Mouse (Mus musculus) embryonic facial prominence, embryonic 12.5 days (tissue): ENCODE results near the gene Brd2. TPM values are rescaled to one million over a fixed set of nuclear protein-coding genes. Genes with fewer than 3 reads are reported as not detected.
"Not testable (repeated sequence)": the region's sequence is repeated elsewhere in the genome, so short reads cannot be mapped to it uniquely, and the experiment has no call there.

ENCODE experiments used
- ATAC-seq: fragments of 200-750 bp; cut with Nextera tagmentation; 2 replicates; pipeline ENCODE4 v1.8.0; 2017; ENCODE audit not compliant: insufficient number of reproducible peaks, insufficient read depth, low FRiP score, low TSS enrichment
- H3K27ac ChIP-seq: fragments of 300-500 bp; sonication (generic); 2 replicates; pipeline ENCODE4 v1.5.1; 2016; ENCODE audit warnings: mild to moderate bottlenecking
- H3K27me3 ChIP-seq: fragments of 300-500 bp; sonication (generic); 2 replicates; pipeline ENCODE4 v1.6.1; 2016; ENCODE audit warnings: mild to moderate bottlenecking, moderate library complexity
- H3K36me3 ChIP-seq: fragments of 300-500 bp; sonication (generic); 2 replicates; pipeline ENCODE4 v1.6.1; 2016; ENCODE audit warnings: mild to moderate bottlenecking
- H3K4me1 ChIP-seq: fragments of 300-500 bp; sonication (generic); 2 replicates; pipeline ENCODE4 v1.6.1; 2016
- H3K4me2 ChIP-seq: fragments of 300-500 bp; sonication (generic); replicated peaks from 2 replicates; pipeline ENCODE4 v1.6.1; 2016; ENCODE audit warnings: mild to moderate bottlenecking, moderate library complexity
- H3K4me3 ChIP-seq: fragments of 300-500 bp; sonication (generic); 2 replicates; pipeline ENCODE4 v1.5.1; 2016; ENCODE audit warnings: mild to moderate bottlenecking
- H3K9ac ChIP-seq: fragments of 300-500 bp; sonication (generic); 2 replicates; pipeline ENCODE4 v1.6.1; 2016; ENCODE audit warnings: mild to moderate bottlenecking, moderate library complexity
- H3K9me3 ChIP-seq: fragments of 300-500 bp; sonication (generic); 2 replicates; pipeline ENCODE4 v1.6.1; 2016; ENCODE audit warnings: mild to moderate bottlenecking, moderate library complexity
- WGBS: fragments of 180-500 bp; shearing (Covaris S2); methylation state at CpG from one replicate; pipeline ENCODE4 v1.1.7; 2016; 5-methylcytosine and 5-hydroxymethylcytosine counted together
- polyA plus RNA-seq: library from polyadenylated mRNA; unstranded; fragments of >200 nt; fragmentation: Nextera tagmentation; extraction: Ambion mirVana; gene quantifications from 2 replicates; pipeline ENCODE4 v1.2.1, GENCODE M21; 2016

The Brd2 gene
- polyA plus RNA-seq: 119 and 131 TPM in 2 replicates

DNA sequence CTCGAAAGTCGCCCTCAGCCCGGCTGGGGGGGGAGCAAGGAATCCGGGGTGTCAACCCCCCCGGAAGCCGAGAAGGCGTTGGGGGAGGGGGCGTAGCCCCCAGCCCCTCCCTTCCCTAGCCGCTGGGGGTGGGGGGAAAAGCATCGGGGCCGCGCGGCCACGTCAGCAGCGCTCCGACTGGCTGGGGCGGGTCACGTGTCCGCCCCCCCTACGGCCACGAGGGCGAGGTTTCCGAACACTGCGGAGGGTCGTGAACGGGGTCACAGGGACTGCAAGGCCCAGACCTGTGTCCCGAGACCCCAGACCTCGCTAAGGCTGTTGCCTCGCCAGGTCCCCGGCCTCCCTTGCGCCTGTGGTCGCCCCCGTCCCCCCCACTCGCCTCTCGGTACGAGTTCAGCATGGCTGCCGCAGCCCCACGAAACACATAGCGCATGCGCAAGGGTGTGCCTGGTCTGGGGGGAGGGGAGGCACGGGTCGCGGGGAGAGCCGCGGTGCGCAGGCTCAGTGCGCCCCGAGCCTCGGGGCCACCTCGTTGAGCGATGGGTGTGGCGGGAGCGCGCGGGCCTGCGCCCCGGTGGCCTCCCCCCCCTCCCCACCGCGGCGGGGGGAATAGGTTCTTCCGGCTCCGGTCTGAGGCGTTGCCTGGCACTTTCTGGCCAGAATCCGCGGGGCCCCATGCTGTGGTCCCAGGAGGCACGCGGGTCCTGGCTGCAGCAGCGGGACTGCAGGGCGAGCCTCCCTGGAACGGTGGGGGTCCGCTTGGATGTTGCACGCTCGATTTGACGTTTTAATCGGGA lies at the start of gene Brd2:
Brd2 (minus strand) TSS at position 447 of the 797 bp plus-strand sequence.
- Histone ChIP-seq H3K27me3 (no peaks in the 10 kb centered on the region), H3K4me2 (peak within 1 kb of the TSS; percentile 94), H3K4me1 (peaks cover 14% of the 10 kb centered on the region), H3K27ac (peak within 1 kb of the TSS; percentile 100), H3K36me3 (peaks cover 12% of the 10 kb centered on the region), H3K4me3 (peak within 1 kb of the TSS; percentile 79), H3K9me3 (no peaks in the 10 kb centered on the region), H3K9ac (peak within 1 kb of the TSS; percentile 97)
- ATAC-seq: peak; percentile 16; the same call in 1 of the 2 replicates
- WGBS: 1% methylated on average over 68 of the region's 75 CpGs

DNA sequence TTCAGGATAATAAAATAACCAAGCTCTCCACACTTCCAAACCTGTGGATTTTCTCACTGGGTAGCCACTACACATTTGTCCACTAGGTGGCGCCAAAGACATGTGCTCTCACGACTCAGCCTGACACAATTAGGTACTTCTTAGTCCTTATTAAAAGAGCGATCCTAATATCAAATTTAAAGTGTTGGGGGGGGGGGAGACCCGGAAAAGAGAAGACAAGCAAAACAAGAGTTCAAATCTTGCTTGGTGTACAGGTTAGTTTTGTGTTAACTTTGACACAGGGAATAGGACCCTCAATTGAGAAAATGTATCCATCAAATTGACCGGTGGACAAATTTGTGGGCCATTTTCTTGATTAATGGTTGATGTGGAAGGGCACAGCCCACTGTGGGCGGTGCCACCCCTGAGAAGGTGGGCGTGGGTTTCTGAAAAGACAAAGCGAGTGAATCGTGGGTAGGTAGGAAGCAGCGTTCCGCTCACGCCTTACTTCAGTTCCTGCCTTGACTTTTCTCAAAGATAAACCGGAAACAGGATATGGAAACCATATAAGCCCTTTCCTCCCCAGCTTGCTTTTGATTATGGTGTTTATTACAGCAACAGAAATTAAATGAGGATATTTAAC lies 48.6 kb upstream of the Brd2 start:
- H3K9ac ChIP-seq: no peak overlapping the region
- H3K4me1 ChIP-seq: no peaks in the 10 kb centered on the region
- no peaks in the 10 kb centered on the region for H3K27me3 ChIP-seq
- no peak overlapping the region for H3K4me2 ChIP-seq
- no peak overlapping the region for H3K4me3 ChIP-seq
- no peak overlapping the region for H3K27ac ChIP-seq
- 43% methylated on average over 13 of the region's 13 CpGs for WGBS
- no peak for ATAC-seq
- H3K9me3 ChIP-seq: 0 out of 2 replicates have a peak, but pooled peaks cover 3% of the 10 kb centered on the region
- H3K36me3 ChIP-seq: no peaks in the 10 kb centered on the region

DNA sequence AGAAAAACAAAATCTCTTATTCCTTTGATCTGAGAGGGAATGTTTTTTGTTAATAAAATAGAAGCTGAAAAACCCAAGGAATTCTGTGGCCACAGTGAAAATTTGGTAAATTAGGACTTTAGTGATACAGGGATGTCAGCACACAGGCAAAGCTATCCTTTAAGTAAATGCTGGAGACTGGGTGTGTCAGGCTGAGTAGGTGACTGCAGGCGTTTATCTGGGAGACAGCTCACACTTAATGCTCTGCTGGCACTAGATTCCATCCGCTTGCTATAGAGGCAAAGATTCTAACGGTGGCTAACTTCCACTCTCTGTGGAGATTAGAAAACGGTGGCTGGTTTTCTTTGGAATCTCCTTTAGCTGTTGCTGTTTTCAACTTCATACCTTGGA lies 48.0 kb upstream of the Brd2 start:
- WGBS: 28% methylated on average over 4 of the region's 4 CpGs
- Histone ChIP-seq H3K4me1 (no peaks in the 10 kb centered on the region), H3K27me3 (no peaks in the 10 kb centered on the region), H3K9me3 (0 out of 2 replicates have a peak, but pooled peaks cover 3% of the 10 kb centered on the region), H3K4me3 (no peak overlapping the region), H3K9ac (no peak overlapping the region), H3K27ac (no peak overlapping the region), H3K4me2 (no peak overlapping the region), H3K36me3 (no peaks in the 10 kb centered on the region)
- ATAC-seq: no peak

DNA sequence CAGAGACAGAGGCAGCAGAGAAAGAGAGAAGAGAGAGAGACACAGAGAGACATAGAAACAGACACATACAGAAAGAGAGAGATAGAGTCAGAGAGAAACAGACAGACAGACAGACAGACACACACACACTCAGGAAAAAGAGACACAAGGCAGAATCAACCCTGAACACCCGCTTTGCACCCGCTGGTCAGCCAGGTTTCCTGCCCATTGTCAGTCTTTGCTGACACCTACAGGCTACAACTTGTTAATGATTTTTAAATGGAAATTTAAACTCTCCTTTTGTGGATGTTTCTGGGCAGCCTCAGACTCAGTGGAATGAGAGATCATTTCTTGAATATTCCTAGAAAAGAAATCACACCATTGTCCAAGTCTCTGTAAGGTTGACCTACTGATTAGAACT lies 46.8 kb upstream of the Brd2 start:
- 3% methylated on average over 2 of the region's 2 CpGs for WGBS
- no peak for ATAC-seq
- H3K9me3 ChIP-seq: 0 out of 2 replicates have a peak, but pooled peaks cover 3% of the 10 kb centered on the region

DNA sequence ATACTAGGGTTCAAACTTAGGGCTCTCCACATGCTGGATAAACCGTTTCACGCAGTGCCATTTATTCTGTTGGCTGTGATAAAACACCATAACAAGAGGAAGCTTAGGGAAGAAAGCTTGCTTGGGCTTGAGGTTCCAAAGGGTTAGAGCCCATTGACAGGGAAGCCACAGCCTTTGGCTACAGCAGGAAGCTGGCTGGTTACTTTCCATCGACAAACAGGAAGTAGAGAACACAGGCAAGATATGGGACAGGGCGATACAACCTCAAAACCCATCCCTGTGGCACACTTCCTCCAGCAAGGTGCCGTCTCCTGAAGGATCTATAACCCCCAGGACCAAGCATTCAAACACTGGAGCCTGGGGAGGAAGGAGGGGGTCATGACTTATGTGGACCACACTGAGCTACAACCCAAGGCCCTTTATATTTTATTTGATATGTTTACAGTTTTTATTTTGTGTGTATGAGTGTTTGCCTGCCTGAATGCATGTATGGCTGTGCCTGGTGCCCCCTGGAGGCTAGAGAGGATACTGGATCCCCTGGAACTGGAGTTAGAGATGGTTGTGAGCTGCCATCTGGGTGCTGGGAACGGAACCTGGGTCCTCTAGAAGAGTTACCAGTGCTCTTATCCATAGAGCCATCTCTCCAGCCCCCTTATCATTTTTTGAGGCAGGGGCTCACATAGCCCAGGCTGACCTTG lies 42.7 kb upstream of the Brd2 start:
- 87% methylated on average over 6 of the region's 6 CpGs for WGBS
- no peak overlapping the region for H3K9ac ChIP-seq

More for the DNA sequence above, 46.8 kb upstream of the Brd2 start:
- Histone ChIP-seq H3K4me1 (no peaks in the 10 kb centered on the region), H3K9ac (no peak overlapping the region), H3K27me3 (no peaks in the 10 kb centered on the region), H3K27ac (no peak overlapping the region), H3K4me3 (no peak overlapping the region), H3K36me3 (no peaks in the 10 kb centered on the region), H3K4me2 (no peak overlapping the region)

DNA sequence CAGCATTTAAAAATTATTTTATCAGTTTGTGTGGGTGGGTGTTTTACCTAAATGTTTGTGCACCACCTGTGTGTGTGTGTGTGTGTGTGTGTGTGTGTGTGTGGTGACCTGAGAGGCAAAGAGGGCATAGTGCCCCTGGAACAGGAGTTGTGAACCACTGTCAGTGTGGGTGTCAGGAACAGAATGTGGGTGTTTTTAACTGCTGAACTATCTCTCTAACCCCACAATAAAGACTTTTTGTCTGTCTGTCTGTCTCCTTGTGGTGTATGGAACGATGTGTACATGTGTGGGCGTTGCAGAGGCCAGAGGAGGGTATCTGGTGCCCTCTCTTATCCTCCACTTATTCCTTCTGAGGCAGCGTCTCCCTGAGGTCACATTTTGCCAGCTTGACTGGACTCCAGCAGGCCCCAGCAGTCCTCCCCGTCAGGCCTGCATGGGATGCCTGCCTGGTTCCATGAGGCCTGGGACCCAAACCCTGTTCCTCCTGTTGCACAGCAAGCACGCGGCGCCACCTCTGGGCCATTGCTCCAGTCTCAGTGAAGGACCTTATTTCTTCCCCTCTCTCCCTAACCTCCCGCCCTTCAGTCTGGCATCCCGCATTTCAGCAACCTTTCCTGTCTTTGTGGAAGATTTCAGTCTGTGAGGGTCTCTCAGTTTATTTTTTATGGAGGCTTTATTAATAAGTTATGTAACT lies 41.9 kb upstream of the Brd2 start:
- no peak for ATAC-seq
- H3K4me3 ChIP-seq: no peak overlapping the region
- H3K4me2 ChIP-seq: no peak overlapping the region
- H3K36me3 ChIP-seq: no peaks in the 10 kb centered on the region
- H3K9me3 ChIP-seq: no peaks in the 10 kb centered on the region
- no peak overlapping the region for H3K27ac ChIP-seq
- no peak overlapping the region for H3K9ac ChIP-seq
- H3K4me1 ChIP-seq: no peaks in the 10 kb centered on the region
- H3K27me3 ChIP-seq: no peaks in the 10 kb centered on the region
- 35% methylated on average over 9 of the region's 9 CpGs for WGBS

More for the DNA sequence above, 42.7 kb upstream of the Brd2 start:
- Histone ChIP-seq H3K27me3 (no peaks in the 10 kb centered on the region), H3K4me3 (no peak overlapping the region), H3K36me3 (no peaks in the 10 kb centered on the region), H3K4me2 (no peak overlapping the region), H3K27ac (no peak overlapping the region), H3K4me1 (no peaks in the 10 kb centered on the region), H3K9me3 (no peaks in the 10 kb centered on the region)
- no peak for ATAC-seq

DNA sequence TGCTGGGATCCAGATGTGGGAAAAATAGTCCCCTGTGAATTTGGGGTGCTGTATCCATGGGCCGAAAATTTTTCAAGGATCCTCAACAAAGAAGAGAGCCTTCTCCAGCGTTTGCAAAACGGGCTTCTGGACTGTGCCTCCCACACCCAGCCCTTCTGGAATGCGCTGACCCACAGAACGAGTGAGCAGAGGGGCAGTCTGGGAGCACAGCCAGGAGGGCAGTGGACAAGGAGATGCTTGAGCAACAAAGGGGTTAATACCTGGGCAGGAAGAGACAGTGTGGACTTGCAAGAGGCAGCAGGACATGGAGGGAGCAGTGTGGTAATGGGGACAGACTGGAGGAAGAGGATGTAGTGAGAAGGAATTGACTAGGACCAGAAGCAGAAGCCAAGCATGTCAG lies 33.1 kb upstream of the Brd2 start:
- no peak for ATAC-seq
- 53% methylated on average over 5 of the region's 5 CpGs for WGBS
- H3K27me3 ChIP-seq: no peaks in the 10 kb centered on the region; the same call in 1 of the 2 replicates
- no peak overlapping the region for H3K9ac ChIP-seq
- H3K9me3 ChIP-seq: no peaks in the 10 kb centered on the region
- no peak overlapping the region for H3K27ac ChIP-seq
- no peak overlapping the region for H3K4me3 ChIP-seq
- no peaks in the 10 kb centered on the region for H3K36me3 ChIP-seq
- H3K4me1 ChIP-seq: no peaks in the 10 kb centered on the region
- no peak overlapping the region for H3K4me2 ChIP-seq

DNA sequence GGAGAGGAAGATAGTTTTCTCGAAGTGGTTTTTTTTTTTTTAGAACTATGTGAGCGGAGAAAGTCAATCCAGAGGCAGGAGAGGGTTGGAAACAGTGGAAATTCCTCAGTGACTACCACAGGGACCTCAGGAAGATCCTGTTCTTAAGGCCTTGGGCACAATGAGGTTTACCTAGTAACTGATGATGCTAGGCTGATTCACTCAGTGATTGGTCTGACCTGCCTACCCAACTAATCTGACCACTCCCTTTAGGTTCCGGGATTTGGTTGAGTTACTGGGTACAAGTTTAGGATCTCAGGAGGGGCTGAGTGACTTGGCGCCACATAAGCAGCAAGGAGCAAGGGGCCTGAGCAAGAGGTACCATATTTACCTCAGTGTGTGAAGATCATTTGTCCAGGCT lies 30.5 kb upstream of the Brd2 start, which contains the start of gene H2-DMb1:
H2-DMb1 (plus strand) TSS at position 150 of the 400 bp plus-strand sequence.
- no peak for ATAC-seq
- no peak within 1 kb of the TSS for H3K4me2 ChIP-seq
- no peak within 1 kb of the TSS for H3K27ac ChIP-seq
- no peaks in the 10 kb centered on the region; the same call in 1 of the 2 replicates for H3K27me3 ChIP-seq
- H3K9me3 ChIP-seq: no peaks in the 10 kb centered on the region
- no peaks in the 10 kb centered on the region for H3K4me1 ChIP-seq
- 58% methylated on average over 4 of the region's 4 CpGs for WGBS
- H3K36me3 ChIP-seq: no peaks in the 10 kb centered on the region
- H3K9ac ChIP-seq: no peak within 1 kb of the TSS
- no peak within 1 kb of the TSS for H3K4me3 ChIP-seq

DNA sequence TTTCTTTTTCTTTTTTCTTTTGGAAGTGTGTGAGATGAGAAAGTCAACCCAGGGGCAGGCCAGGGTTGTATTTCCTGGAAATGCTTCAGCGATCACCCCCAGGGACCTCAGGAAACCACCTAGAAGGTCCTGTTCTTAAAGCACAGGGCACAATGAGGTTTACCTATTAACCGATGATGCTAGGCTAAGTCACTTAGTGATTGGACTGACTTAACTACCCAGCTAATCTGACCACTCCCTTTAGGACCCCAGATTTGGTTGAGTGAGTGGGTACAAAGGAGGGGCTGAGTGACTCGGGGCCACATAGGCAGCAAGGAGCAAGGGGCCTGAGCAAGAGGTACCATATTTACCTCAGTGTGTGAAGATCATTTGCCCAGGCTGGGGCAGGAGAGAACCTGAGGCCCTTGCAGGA lies 22.5 kb upstream of the Brd2 start:
- Histone ChIP-seq H3K4me3 (no peak overlapping the region), H3K36me3 (no peaks in the 10 kb centered on the region), H3K4me1 (peaks cover 15% of the 10 kb centered on the region), H3K9ac (no peak overlapping the region), H3K27ac (no peak overlapping the region), H3K9me3 (no peaks in the 10 kb centered on the region), H3K27me3 (peaks cover 14% of the 10 kb centered on the region), H3K4me2 (no peak overlapping the region)
- ATAC-seq: no peak
- WGBS: 72% methylated on average over 3 of the region's 3 CpGs

DNA sequence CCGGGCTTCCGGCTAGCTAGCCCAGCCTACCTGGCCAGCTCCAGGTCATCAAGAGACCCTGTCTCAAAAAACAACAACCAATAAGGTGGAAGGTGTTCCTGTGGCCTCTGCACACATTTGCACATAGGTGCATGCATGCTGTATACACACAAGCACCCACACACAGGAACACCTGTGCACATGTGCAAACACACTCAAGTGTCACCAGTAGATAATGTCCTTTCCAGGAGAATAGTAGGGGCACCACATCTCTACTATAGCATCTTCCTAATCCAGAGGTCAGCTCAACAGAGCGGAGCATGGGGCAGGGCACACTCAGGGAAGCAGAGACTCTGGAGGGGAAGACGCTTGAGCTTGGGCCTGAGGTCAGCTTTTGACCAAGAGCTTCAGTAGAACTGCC lies 21.8 kb upstream of the Brd2 start:
- H3K27ac ChIP-seq, H3K4me2 ChIP-seq, H3K36me3 ChIP-seq, H3K9ac ChIP-seq, H3K9me3 ChIP-seq, H3K4me3 ChIP-seq, ATAC-seq: not testable (repeated sequence)
- 92% methylated on average over 4 of the region's 4 CpGs for WGBS
- H3K4me1 ChIP-seq: peaks cover 20% of the 10 kb centered on the region
- H3K27me3 ChIP-seq: peaks cover 17% of the 10 kb centered on the region

DNA sequence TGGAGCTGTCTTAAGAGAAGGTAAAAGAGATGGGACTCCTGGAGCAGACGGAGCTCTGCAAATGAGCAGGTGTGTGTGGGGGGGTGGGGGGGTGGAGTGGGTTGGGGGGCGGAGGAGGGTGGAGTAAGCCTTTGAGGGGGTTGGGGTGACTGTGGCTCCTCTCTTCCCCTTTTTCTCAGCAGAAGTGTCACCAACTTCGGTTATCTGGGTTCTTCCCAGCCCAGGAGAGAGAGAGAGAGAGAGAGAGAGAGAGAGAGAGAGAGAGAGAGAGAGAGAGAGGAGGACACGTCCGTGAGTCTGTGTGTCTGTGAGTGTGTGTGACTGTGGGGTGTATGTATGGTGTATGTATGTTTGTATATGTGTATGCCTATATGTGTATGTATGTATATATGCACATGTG lies 21.0 kb upstream of the Brd2 start:
- H3K27me3 ChIP-seq: peaks cover 25% of the 10 kb centered on the region
- H3K9ac ChIP-seq: no peak overlapping the region
- ATAC-seq: no peak
- WGBS: 57% methylated on average over 4 of the region's 5 CpGs
- no peak overlapping the region for H3K4me2 ChIP-seq
- no peaks in the 10 kb centered on the region for H3K9me3 ChIP-seq
- H3K27ac ChIP-seq: no peak overlapping the region
- H3K4me1 ChIP-seq: peaks cover 20% of the 10 kb centered on the region
- no peak overlapping the region for H3K4me3 ChIP-seq
- no peaks in the 10 kb centered on the region for H3K36me3 ChIP-seq
